Mouse (Mus musculus) adrenal gland, adult 8-10 months (tissue): ENCODE results near the gene Fam136a. TPM values are rescaled to one million over a fixed set of nuclear protein-coding genes. Genes with fewer than 3 reads are reported as not detected.
A peak's percentile ranks its signal among the peaks of the same experiment; 100 is the strongest.
"Not testable (repeated sequence)": the region's sequence is repeated elsewhere in the genome, so short reads cannot be mapped to it uniquely, and the experiment has no call there.

Experiments
- DNase-seq: peaks from one replicate; pipeline ENCODE4 v3.0.0; 2022
- total RNA-seq, 4 experiments: library from RNA; stranded (reverse); gene quantifications; 2 replicates each; pipeline ENCODE4 v1.2.4; 2022

Gene Fam136a
- total RNA-seq = 10 to 100 TPM; 47.5 to 96.0 (median 73.9) TPM

- DNase-seq = peak; percentile 94
These were observed at the start of gene Fam136a for GRCm38 (mm10) chr6:86365371-86366124. Gene Fam136a (plus strand): TSS chr6:86365646.

GRCm38 (mm10) chr6:86317066-86317465, 48.4 kb upstream of the Fam136a start:
- DNase-seq = peak; percentile 24

- peak; percentile 75 for DNase-seq
These were observed 46.6 kb upstream of the Fam136a start for GRCm38 (mm10) chr6:86318855-86319254.

GRCm38 (mm10) chr6:86322031-86322563, 43.3 kb upstream of the Fam136a start:
- DNase-seq = no peak

GRCm38 (mm10) chr6:86322991-86323390, 42.5 kb upstream of the Fam136a start:
- DNase-seq = no peak

- DNase-seq = no peak
These were observed 41.0 kb upstream of the Fam136a start for GRCm38 (mm10) chr6:86324400-86324799.

GRCm38 (mm10) chr6:86325646-86326045, 39.8 kb upstream of the Fam136a start:
- DNase-seq = no peak

GRCm38 (mm10) chr6:86326866-86327265, 38.6 kb upstream of the Fam136a start:
- no peak for DNase-seq

GRCm38 (mm10) chr6:86328369-86328768, 37.1 kb upstream of the Fam136a start:
- no peak for DNase-seq

- no peak for DNase-seq
These were observed 35.5 kb upstream of the Fam136a start for GRCm38 (mm10) chr6:86329943-86330342.

GRCm38 (mm10) chr6:86335121-86335849, 30.2 kb upstream of the Fam136a start:
- DNase-seq = no peak

GRCm38 (mm10) chr6:86335860-86336259, 29.6 kb upstream of the Fam136a start:
- DNase-seq = no peak

- DNase-seq = not testable (repeated sequence)
These were observed 29.1 kb upstream of the Fam136a start for GRCm38 (mm10) chr6:86336340-86336739.

- no peak for DNase-seq
These were observed 21.8 kb upstream of the Fam136a start for GRCm38 (mm10) chr6:86343656-86344055.

GRCm38 (mm10) chr6:86346063-86346462, 19.4 kb upstream of the Fam136a start:
- DNase-seq = no peak

- DNase-seq = no peak
These were observed 16.2 kb upstream of the Fam136a start for GRCm38 (mm10) chr6:86349257-86349656.

- no peak for DNase-seq
These were observed 10.5 kb upstream of the Fam136a start for GRCm38 (mm10) chr6:86354948-86355347.

- DNase-seq = no peak
These were observed 8.5 kb upstream of the Fam136a start for GRCm38 (mm10) chr6:86356956-86357355.

- no peak for DNase-seq
These were observed 4.8 kb upstream of the Fam136a start for GRCm38 (mm10) chr6:86360691-86361090.

GRCm38 (mm10) chr6:86361373-86361772, 4.1 kb upstream of the Fam136a start:
- DNase-seq = no peak

- DNase-seq = peak; percentile 69
These were observed 854 bp upstream of the Fam136a start for GRCm38 (mm10) chr6:86364442-86365141.

GRCm38 (mm10) chr6:86366125-86366852, 843 bp downstream of the Fam136a start:
- DNase-seq = peak; percentile 81
